Mouse (Mus musculus) heart, postnatal 4 days (tissue): ENCODE results near the gene Robo2. TPM values are rescaled to one million over a fixed set of nuclear protein-coding genes. Genes with fewer than 3 reads are reported as not detected.

Experiments used
- DNase-seq: peaks from one replicate; pipeline ENCODE4 v3.0.0; 2021
- total RNA-seq, 2 experiments: library from RNA; stranded (reverse); gene quantifications; 2 replicates each; pipeline ENCODE4 v1.2.3; 2021

The Robo2 gene
- total RNA-seq = 1 to 10 TPM; 4.1 to 4.7 TPM

DNA sequence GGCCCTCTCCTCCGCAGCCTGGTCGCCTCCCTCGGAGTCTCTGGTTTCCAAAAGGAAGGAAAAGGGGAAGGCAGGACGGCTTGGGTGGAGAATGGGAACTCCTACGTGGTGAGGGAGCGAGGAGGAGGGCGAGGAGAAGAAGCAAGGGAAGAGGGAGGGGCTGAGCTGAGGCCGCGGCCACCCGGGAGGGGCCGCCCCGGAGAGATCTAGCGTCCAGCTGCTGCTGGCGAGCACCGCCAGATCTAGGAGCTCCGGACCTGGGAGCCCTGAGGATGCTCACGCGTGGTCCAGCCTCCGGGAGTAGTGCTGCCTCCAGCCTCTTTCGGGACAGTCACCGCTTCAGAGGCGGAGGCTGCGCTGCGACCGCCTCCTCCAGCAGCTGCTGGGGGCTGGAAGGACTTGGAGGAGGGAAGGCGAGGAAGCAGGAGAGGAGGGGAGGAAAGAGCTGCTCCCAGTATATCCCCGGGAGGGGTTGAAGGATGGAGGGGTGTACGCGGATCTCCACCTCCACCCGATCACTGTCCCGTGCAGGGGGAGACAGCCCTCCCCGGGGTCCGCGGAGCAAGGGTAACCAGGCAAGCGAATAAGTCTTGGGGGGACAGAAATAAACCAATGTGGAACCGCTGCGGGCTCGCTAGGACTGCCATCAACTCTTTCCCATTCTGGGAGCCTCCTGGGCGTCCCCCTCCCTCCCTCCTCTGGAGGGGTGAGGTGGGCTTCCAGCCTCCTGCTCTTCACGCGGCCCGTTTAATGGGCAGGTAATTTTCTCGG lies at the start of gene Robo2:
Gene Robo2 (minus strand): TSS at position 345 of the 771 bp plus-strand sequence.
- DNase-seq = peak; percentile 58

DNA sequence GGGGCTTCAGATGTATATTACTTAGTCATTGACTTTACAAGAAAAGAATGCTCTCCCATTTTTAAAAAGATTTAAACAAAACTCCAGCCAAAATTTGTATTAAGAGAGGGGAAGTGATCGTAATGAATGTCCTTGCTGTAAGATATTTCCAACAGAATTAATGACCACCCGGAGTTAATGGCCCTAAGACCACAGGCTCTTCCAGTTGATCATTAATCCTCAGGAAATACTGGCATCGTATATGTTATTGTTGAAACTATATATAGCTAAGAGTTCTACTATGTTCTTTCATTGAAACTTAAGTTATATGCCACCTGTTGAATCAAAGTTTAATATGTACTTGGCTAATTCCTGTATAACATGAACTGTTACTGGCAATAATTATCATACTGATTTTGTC lies 46.5 kb upstream of the Robo2 start:
- no peak for DNase-seq

DNA sequence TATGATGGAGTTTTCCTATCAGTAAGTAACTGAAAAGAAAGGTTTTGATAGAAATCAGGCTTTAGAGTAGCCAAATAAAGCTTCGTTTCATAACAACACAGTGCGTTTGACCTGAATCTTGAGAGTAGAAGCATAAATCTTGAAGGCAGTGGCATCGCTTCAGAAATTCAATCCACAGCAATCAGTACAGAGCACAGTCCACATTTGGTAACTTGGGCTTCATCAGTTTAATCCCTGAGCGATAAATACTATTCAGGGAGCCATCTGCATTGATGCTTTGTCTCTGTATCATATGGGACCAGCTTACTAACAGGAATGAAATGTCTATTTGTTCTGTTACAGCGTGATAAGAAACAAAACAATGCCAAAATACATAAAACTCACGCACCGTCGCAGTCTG lies 46.1 kb upstream of the Robo2 start:
- DNase-seq = no peak

DNA sequence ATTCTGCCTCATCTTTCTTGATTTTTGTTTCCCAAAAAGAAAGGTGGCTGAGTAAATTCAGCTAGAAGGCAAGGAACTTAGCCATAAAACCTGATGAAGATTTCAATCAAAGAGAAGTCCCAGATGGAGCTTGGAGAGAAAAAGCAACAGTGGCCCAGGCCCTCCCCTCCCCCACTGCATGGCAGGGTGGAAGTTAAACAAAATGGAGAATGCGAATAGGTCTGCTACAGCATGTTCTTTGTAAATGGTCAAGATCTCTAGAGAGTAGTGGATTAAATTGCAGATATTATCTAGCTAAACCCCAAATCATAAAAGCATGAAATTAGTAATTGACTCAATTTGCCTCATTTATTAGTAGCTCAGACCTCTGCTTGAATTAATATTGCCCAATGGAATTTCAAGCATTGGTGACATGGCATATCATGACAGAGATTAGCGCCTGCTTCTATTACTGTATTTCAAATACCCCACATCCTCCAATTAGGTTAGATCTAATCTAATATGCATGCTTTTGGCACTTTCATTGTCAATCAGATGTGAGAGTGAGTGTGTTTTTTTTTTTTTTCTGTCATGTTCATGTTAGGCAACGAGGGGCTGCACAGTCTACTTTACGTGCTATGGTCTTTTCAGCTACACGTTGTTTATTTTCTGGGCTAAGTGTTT lies 45.3 kb upstream of the Robo2 start:
- DNase-seq = no peak

DNA sequence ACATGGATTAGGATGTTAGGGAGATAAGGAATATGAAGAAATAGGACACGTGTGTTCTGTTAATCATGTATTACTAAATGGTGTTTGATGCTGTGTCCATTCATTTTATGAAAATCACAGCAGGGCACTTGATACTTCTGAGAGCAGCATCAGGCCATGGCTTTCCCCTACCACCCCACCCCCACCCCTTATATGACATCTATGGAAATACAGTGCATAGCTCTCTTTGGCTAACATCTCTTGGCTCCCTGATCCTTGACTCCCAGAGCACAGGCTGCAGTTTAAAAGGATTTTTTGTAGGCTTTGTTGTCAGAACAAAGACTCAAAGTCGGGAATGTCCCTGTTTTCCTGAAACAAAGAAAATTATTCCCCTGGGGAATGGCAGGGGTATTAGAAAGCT lies 43.6 kb upstream of the Robo2 start:
- no peak for DNase-seq

DNA sequence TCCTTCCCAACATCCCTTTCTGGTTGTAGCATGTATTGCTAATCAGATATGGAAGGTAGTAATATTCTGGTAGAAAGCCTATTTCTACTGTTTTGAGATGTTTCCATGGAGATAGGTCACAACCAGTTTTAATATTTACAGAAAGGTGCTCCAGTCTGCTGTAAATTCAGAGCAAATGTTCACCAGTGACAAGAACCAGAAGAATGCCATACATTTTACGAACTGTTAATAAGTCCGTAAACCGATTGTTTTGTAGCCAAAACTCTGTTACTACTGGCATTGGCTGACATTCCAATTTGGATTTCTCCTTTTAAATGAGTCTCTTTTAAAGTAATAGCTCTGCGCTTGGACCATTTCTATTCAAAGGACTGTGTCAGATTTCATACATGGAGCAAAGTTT lies 36.4 kb upstream of the Robo2 start:
- DNase-seq = no peak

DNA sequence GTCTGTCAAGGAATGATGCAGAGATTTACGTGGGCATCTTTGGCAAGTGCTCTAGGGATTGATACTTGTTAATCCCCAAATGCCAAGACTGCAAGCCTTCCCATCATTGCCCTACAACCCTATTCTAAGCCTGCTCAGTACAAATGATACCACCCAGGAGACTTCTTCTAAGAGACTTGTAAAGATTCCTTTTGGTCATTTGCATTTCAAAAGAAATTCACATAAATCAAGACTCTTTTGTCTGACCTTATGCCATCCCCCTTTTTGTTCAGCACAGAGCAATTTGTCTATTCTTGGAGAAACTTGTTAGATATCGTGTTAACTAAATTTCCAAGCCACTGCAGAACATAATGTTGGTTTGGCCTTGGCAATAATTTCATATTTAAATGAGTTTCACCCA lies 15.4 kb upstream of the Robo2 start:
- no peak for DNase-seq

DNA sequence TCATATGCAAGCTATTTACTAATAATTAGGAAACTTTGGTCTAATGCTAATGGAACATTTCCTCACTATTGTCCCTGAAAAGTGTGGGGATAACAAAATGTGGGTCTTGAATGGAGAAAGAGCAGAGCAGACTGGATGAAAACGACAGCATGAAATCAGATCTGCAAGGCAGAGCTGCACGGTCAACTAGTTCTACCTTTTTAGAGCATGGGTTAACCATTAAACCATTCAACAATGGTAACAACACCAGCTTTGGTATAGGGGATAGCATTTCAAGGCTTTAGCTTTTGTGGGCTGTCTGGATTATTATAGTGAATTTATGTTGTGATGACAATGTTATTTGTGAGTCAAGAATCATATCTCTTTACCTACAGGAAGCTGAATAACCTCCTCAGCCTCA lies 8.7 kb upstream of the Robo2 start:
- no peak for DNase-seq

DNA sequence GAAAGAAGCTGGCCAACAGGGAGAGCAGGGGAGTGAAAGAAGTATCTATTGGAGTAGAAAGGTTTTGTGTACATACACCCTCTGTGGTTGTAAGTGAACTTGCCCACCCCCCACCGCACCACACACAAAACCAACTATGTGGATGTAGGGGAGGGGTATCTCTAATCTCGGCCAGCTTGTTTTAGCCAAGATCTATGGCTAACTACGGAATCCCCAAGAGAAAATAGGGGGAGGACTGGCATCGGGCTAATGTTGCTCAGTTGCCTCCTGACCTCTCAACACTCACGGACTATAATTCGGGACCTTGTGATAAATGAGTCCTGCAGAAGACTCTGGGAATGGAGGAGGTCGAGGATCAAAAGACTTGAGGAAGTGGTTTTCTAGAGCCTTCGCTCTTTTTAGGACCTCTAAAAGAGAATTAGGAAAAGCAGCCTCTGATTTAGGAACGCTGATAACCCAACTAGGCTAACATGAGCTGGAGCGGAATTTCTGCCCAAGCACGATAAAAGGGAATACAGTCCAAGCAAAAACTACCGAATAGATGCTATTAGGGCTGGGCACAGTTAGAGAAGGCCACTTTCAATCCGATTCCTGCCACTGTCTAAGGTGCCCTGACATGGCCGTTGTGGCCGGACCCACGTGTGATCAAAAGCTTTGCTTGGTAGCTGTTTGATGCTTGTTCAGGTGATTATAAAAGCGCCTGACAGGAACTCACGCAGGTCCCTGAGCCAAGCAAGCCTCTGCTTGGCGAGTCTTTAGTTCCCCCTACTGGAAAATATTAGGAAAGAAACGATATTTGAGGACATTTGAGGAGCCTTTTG lies 1.1 kb upstream of the Robo2 start:
- DNase-seq = peak; percentile 26

DNA sequence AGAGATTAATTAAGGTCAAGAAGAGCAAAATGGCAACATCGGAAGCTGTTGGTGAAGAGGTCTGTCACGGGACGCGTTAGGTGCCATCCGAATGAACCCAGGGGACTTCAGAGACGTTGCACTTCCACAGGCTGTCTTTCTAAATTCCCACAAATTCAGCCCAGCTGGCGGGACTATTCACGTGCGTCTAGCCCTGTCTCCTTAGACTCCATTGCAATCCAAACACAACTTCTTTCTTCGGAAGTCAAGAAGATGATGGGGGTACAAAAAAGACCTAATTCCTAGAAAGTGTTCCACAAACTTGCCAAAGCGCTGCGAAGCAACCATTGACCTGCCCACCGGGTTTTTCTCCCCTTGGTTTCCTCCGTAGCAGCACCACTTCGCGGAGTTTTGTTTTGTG lies 604 bp downstream of the Robo2 start:
- DNase-seq = no peak

DNA sequence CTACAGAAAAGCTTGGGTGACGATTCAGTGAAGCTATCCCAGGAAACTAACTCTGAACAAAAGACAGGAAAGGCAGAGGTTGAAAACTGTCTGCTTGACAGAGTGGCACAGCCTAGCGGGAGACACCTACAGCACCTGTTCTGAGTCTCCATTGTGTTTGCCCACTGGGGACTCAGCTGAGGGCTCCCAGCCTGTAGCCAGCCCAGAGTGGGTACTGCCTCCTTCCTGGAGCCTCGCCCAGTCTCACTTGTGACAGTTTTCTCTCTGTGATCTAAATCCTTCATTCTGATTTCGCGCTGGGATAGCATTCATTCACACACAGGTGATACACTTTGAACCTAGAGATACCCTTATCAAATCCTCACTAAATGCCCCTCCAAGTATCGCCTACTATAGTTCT lies 1.5 kb downstream of the Robo2 start:
- no peak for DNase-seq

DNA sequence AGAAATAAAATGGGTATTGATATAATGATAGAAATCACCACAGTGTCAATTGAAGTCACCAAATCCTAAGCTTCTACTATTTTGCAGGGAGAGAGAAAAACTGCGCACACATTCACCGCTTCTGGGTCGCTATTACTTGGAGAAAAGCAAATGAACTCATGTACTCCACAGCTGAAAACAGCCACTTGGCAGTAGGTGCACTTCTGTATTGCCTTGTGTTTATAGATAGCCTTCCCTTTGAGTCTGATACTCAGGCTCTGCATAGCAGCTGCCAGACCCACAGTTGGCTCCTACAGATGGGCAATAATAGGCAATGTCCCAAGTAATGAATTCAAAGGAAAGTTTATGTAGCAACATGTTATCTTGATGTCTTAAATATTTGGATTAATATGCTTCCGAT lies 2.1 kb downstream of the Robo2 start:
- no peak for DNase-seq

DNA sequence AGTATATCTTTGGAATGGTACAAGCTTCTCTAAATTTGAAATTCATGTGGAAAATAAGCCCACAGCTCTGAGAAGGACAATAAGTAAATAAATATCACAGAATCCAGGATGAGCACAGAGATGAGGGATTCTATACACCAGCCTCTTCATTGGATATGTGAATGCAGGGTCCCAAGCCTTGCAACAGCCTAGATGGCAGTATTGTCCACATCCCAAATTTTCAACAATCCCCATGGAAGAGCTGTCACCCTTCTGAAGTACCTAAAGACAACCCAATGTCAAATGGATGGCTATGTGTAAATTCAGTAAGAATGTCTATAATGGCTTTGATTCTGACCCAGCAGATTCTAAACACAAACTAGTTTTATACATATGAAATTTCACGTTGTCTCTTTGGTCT lies 3.1 kb downstream of the Robo2 start:
- no peak for DNase-seq

DNA sequence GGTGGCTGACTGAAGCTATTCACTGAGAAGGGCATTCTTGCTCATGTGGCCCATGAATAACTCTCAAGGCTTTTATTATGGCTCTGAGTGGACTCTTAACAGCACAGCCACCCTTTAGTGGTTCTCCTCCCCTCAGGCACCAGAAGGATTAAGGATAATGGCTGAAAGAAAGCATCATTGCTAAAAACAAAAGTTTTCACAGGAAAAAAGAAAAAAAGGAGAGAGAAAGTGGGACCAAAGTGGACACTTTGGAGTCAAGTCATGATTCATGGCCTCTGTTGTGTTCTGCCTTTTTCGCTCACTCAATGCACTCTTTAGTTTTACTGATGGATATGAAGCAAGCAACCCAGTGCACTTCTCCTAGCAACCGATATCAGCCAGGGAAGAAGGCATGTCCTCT lies 14.3 kb downstream of the Robo2 start:
- DNase-seq = no peak

DNA sequence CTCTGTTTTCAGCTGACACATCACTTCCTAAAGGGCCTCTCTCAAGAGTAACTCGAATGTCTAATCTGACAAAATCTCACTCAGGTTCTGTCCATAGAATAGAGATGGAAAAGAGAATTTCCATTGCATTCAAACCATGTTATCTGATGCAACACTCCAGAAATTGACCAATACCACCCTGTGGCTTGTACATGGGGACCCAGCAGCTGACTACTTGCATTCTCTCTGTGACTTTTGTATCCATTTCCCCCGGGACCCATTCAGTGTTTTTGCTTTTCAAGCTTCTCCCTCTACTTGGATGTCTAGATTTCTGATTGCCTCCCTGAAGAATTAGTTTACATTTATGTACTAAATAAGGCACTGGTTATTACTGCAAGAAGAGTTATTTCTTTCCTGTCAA lies 15.9 kb downstream of the Robo2 start:
- no peak for DNase-seq

DNA sequence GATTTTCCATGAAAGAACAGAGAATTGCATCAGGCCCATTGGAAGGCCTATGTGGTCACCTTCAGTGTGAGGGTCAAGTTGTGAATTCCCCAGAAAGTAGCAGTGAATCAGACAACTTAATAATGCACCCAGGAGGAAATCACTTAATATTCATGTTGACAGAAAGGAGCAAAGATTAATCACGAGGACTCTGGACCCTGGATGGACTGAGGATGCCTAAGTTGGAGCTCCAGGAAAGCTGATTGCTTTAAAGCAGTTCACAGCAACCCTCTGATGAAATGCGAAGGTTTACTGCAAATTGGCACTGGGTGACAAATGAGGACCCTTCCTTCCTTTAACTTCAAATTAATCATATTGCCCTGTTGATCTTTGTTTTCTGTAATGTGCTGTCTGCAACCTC lies 32.2 kb downstream of the Robo2 start:
- DNase-seq = no peak

DNA sequence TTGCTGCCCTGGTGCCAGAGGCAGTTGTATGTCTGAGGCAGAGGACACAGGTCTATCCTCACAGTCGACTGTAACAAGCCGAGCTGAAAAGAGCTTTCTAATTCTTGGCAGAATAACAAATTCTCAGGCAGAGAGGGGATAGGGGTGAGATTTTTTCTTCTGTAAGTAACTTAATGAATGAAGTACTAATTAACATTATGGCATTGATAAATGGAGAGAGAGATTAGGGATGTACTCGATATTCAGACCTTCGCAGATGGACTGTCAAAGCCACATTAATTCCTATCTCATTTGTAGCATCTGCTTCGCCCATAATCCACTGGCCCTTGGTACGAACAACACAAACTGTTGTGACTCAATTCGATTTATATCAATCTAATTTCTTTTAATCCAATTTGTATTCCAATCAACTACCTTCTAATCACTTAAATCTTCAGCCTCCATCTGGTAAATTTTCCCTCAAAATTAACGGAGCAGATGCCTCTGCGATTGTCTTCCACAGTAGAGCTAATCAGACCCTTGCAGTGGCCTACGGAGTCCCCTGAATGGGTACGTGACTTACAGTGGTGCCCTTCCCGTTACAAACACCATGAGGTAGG lies 36.2 kb downstream of the Robo2 start:
- DNase-seq = no peak

DNA sequence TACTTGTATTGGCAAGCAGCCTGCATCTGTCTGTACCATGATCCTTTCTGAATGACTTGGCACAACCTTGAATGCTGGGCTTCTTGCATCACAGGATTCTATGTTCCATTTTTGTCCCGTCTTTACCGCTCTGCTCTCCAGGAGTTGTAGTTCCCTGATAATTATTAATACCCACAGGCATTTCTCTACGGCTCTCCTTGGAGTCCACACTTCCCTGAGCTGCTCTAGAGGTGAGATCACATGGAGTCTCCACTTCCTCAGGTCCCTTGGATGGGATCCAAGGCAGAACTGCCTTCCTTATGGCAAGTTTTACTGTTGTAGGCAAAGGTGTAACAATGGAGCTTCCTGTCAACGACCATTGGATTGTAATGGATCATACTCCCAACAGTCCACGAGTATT lies 37.1 kb downstream of the Robo2 start:
- no peak for DNase-seq

DNA sequence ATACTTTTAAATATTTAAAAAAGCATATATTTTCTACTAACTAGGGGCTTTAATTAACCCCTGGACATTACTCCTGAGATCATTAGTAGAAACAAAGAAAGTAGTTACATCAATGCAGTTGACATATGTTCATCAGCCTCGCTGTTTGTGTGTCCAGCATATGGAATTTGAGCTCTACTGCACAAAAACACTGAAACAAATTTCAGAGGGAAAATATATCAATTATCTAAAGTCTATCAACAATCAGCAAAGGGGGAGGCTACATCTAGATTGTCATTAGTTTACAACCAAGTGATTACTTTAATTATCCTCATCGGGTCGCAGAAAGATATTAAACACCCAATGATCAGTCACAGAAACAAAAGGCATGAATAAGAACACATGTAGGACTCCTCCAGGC lies 38.2 kb downstream of the Robo2 start:
- DNase-seq = no peak

DNA sequence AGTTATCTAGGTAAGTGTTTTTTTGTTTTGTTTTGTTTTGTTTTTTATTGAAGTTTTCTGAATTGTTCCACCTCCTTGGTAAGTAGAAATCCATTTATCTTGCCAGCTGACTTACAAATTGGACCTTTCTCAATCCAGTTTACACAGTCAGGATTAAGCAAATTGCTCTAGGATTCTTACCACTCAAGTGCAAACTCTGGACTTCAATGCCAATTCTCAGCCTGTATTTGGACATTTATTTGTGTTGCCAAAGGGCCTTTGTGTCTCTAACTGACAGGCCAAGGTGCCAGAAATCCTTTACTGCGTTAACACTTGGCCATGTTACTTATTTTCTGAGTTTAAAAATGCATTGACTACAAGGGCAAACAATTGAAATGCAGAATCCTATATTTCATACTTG lies 38.7 kb downstream of the Robo2 start:
- DNase-seq = no peak

DNA sequence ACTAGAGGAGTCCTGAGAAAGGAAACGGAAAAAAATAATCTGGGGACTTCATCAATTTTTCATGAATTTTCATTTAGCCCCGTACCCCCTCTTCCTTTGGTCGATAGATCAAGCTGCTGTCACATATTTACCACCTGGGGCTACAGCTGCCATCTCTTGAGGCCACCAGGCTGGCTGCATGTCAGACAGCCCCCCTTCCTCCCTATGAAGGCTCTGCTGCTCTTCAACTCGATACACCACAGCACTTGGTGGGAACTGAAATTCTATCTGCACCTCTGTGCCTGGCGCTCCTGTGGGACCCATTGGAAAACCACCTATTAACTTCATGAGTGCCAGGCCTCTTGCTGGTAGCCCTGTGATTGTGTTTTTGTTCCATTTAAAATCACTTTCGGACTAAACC lies 63.2 kb downstream of the Robo2 start:
- no peak for DNase-seq

DNA sequence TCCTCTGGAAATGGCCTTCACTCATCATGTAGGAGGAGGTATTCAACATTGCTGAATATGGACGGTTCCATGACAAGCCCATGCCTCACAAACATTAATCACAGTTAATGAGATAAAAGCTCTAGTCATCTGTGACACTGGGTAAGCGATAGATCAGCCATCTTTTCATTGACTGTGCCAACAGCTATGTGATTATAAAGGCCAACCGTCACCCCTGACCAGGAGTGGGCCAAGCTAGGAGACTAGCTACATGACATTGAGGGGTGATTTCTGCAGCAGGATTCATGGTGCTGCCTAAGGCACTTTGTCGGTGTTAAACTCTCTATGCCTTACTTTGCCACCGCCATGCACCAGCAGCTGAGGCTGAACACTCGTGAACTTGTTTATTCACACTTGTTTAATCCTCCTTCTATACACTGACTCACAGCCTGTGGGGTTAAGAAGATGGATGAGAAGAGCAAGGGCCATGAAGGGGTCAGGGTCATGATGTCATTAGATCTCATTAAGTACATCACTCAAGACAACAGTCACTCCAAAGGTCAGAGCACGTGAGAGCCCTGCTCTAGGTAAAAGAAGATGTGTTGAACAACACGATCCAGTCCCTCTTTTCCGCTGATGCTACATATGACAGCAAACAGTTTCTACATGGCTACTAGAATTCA lies 72.5 kb downstream of the Robo2 start:
- no peak for DNase-seq
